Mouse (Mus musculus) testis, adult 2 months (tissue): ENCODE results near the gene Wdr73.

Experiments used
- CTCF ChIP-seq: fragments of 200-500 bp; IDR thresholded peaks from 2 replicates; pipeline ENCODE4 v1.5.1; 2012; ENCODE audit warnings: low read depth, mild to moderate bottlenecking, inconsistent platforms, low read length, moderate library complexity; ENCODE audit not compliant: control insufficient read depth, insufficient read depth, insufficient replicate concordance
- POLR2A ChIP-seq: fragments of 200-500 bp; IDR thresholded peaks from 2 replicates; pipeline ENCODE4 v1.6.1; 2012; ENCODE audit warnings: low read depth, mild to moderate bottlenecking, inconsistent platforms, low read length, moderate library complexity; ENCODE audit not compliant: control insufficient read depth

DNA sequence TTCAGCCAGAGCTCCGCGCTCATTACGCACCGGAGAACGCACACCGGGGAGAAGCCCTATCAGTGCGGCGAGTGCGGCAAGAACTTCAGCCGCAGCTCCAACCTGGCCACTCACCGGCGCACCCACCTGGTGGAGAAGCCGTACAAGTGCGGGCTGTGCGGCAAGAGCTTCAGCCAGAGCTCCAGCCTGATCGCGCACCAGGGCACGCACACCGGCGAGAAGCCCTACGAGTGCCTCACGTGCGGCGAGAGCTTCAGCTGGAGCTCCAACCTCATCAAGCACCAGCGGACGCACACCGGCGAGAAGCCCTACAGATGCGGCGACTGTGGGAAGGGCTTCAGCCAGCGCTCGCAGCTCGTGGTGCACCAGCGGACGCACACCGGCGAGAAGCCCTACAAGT is 25.3 kb downstream of the Wdr73 start:
- TF ChIP-seq CTCF (no peak), POLR2A (no peak)
